Mouse (Mus musculus): ENCODE measurements around the gene Plpp3. TPM values are rescaled to one million over a fixed set of nuclear protein-coding genes. Genes with fewer than 3 reads are reported as not detected.

Plpp3 gene
- polyA plus RNA-seq, 1 experiment from 2014 or later: 107 TPM

GRCm38 (mm10) chr4:105151911-105152690 is 5.0 kb upstream of the Plpp3 start:
- 38% methylated on average over 14 of the region's 14 CpGs for WGBS
- peak; percentile 66 for ATAC-seq (ENCODE audit: low read depth)
- peak; percentile 94 for DNase-seq (ENCODE audit: low spot score)

GRCm38 (mm10) chr4:105153227-105153626 is 3.9 kb upstream of the Plpp3 start:
- ATAC-seq (ENCODE audit: low read depth) (no peak), DNase-seq (ENCODE audit: low spot score) (no peak)
- WGBS: 72% methylated on average over 3 of the region's 3 CpGs
- Histone ChIP-seq H3K36me3 (ENCODE audit: control insufficient read depth, insufficient read depth, low read length) (no peaks in the 10 kb centered on the region), H3K9me3 (ENCODE audit: control insufficient read depth, low read length) (no peaks in the 10 kb centered on the region), H3K4me2 (ENCODE audit: low read depth, low read length) (no peak overlapping the region), H3K4me1 (ENCODE audit: control insufficient read depth, insufficient read depth, low read length) (no peaks in the 10 kb centered on the region), H3K27me3 (replicated peaks; ENCODE audit: control insufficient read depth, insufficient read depth, low read length) (no peaks in the 10 kb centered on the region), H3K4me3 (ENCODE audit: low read depth, low read length) (no peak overlapping the region), H3K27ac (replicated peaks; ENCODE audit: low read depth, low read length) (no peak overlapping the region), H3K9ac (ENCODE audit: low read depth, low read length) (no peak overlapping the region)

More at GRCm38 (mm10) chr4:105151911-105152690, 5.0 kb upstream of the Plpp3 start:
- H3K4me3 ChIP-seq (ENCODE audit: low read depth, low read length): no peak overlapping the region
- no peaks in the 10 kb centered on the region for H3K9me3 ChIP-seq (ENCODE audit: control insufficient read depth, low read length)
- H3K27me3 ChIP-seq (replicated peaks; ENCODE audit: control insufficient read depth, insufficient read depth, low read length): no peaks in the 10 kb centered on the region
- no peaks in the 10 kb centered on the region for H3K4me1 ChIP-seq (ENCODE audit: control insufficient read depth, insufficient read depth, low read length)
- no peaks in the 10 kb centered on the region for H3K36me3 ChIP-seq (ENCODE audit: control insufficient read depth, insufficient read depth, low read length)
- H3K9ac ChIP-seq (ENCODE audit: low read depth, low read length): no peak overlapping the region
- no peak overlapping the region for H3K27ac ChIP-seq (replicated peaks; ENCODE audit: low read depth, low read length)
- H3K4me2 ChIP-seq (ENCODE audit: low read depth, low read length): no peak overlapping the region

GRCm38 (mm10) chr4:105156281-105156680 is 866 bp upstream of the Plpp3 start:
- H3K27ac ChIP-seq (replicated peaks; ENCODE audit: low read depth, low read length): no peak overlapping the region
- no peak overlapping the region for H3K4me2 ChIP-seq (ENCODE audit: low read depth, low read length)
- H3K27me3 ChIP-seq (replicated peaks; ENCODE audit: control insufficient read depth, insufficient read depth, low read length): no peaks in the 10 kb centered on the region
- DNase-seq (ENCODE audit: low spot score) (no peak), ATAC-seq (ENCODE audit: low read depth) (no peak)
- peaks cover 10% of the 10 kb centered on the region for H3K36me3 ChIP-seq (ENCODE audit: control insufficient read depth, insufficient read depth, low read length)
- 80% methylated on average over 6 of the region's 7 CpGs for WGBS
- no peak overlapping the region for H3K4me3 ChIP-seq (ENCODE audit: low read depth, low read length)
- no peak overlapping the region for H3K9ac ChIP-seq (ENCODE audit: low read depth, low read length)
- peaks cover 9% of the 10 kb centered on the region for H3K4me1 ChIP-seq (ENCODE audit: control insufficient read depth, insufficient read depth, low read length)
- H3K9me3 ChIP-seq (ENCODE audit: control insufficient read depth, low read length): no peaks in the 10 kb centered on the region

GRCm38 (mm10) chr4:105156955-105157275 is 232 bp upstream of the Plpp3 start:
- 3% methylated on average over 4 of the region's 4 CpGs for WGBS
- Histone ChIP-seq H3K36me3 (ENCODE audit: control insufficient read depth, insufficient read depth, low read length) (peaks cover 16% of the 10 kb centered on the region), H3K4me3 (ENCODE audit: low read depth, low read length) (peak overlapping the region; percentile 86), H3K27ac (replicated peaks; ENCODE audit: low read depth, low read length) (peak overlapping the region; percentile 98), H3K27me3 (replicated peaks; ENCODE audit: control insufficient read depth, insufficient read depth, low read length) (no peaks in the 10 kb centered on the region), H3K4me1 (ENCODE audit: control insufficient read depth, insufficient read depth, low read length) (peaks cover 13% of the 10 kb centered on the region), H3K4me2 (ENCODE audit: low read depth, low read length) (peak overlapping the region; percentile 73), H3K9me3 (ENCODE audit: control insufficient read depth, low read length) (no peaks in the 10 kb centered on the region), H3K9ac (ENCODE audit: low read depth, low read length) (no peak overlapping the region; the same call in 1 of the 2 replicates)
- ATAC-seq (ENCODE audit: low read depth) (no peak), DNase-seq (ENCODE audit: low spot score) (peak; percentile 98)

GRCm38 (mm10) chr4:105158169-105158555 is 1.0 kb downstream of the Plpp3 start:
- ATAC-seq (ENCODE audit: low read depth) (peak; percentile 53), DNase-seq (ENCODE audit: low spot score) (peak; percentile 88)
- peak overlapping the region; percentile 97 for H3K9ac ChIP-seq (ENCODE audit: low read depth, low read length)
- peaks cover 28% of the 10 kb centered on the region for H3K36me3 ChIP-seq (ENCODE audit: control insufficient read depth, insufficient read depth, low read length)
- no peaks in the 10 kb centered on the region for H3K9me3 ChIP-seq (ENCODE audit: control insufficient read depth, low read length)
- peak overlapping the region; percentile 73 for H3K4me2 ChIP-seq (ENCODE audit: low read depth, low read length)
- under 1% methylated on average over 26 of the region's 26 CpGs for WGBS
- H3K27ac ChIP-seq (replicated peaks; ENCODE audit: low read depth, low read length): peak overlapping the region; percentile 98
- H3K4me1 ChIP-seq (ENCODE audit: control insufficient read depth, insufficient read depth, low read length): peaks cover 14% of the 10 kb centered on the region
- H3K27me3 ChIP-seq (replicated peaks; ENCODE audit: control insufficient read depth, insufficient read depth, low read length): no peaks in the 10 kb centered on the region
- peak overlapping the region; percentile 86 for H3K4me3 ChIP-seq (ENCODE audit: low read depth, low read length)

GRCm38 (mm10) chr4:105158651-105159530 is 1.7 kb downstream of the Plpp3 start:
- peaks cover 22% of the 10 kb centered on the region for H3K4me1 ChIP-seq (ENCODE audit: control insufficient read depth, insufficient read depth, low read length)
- H3K36me3 ChIP-seq (ENCODE audit: control insufficient read depth, insufficient read depth, low read length): peaks cover 33% of the 10 kb centered on the region
- no peak for ATAC-seq (ENCODE audit: low read depth)
- peak overlapping the region; percentile 97 for H3K9ac ChIP-seq (ENCODE audit: low read depth, low read length)
- peak overlapping the region; percentile 86 for H3K4me3 ChIP-seq (ENCODE audit: low read depth, low read length)
- H3K4me2 ChIP-seq (ENCODE audit: low read depth, low read length): peak overlapping the region; percentile 73
- H3K27ac ChIP-seq (replicated peaks; ENCODE audit: low read depth, low read length): peak overlapping the region; percentile 98
- no peaks in the 10 kb centered on the region for H3K9me3 ChIP-seq (ENCODE audit: control insufficient read depth, low read length)
- peak; percentile 76 for DNase-seq (ENCODE audit: low spot score)
- WGBS: under 1% methylated on average over 18 of the region's 18 CpGs
- H3K27me3 ChIP-seq (replicated peaks; ENCODE audit: control insufficient read depth, insufficient read depth, low read length): no peaks in the 10 kb centered on the region

- no peak for ATAC-seq (ENCODE audit: low read depth)
- peak overlapping the region; percentile 97 for H3K9ac ChIP-seq (ENCODE audit: low read depth, low read length)
Observed at GRCm38 (mm10) chr4:105159531-105159870, 2.4 kb downstream of the Plpp3 start.

GRCm38 (mm10) chr4:105160470-105160869 is 3.3 kb downstream of the Plpp3 start:
- peaks cover 27% of the 10 kb centered on the region for H3K4me1 ChIP-seq (ENCODE audit: control insufficient read depth, insufficient read depth, low read length)
- peak overlapping the region; percentile 73 for H3K4me2 ChIP-seq (ENCODE audit: low read depth, low read length)
- ATAC-seq (ENCODE audit: low read depth): no peak
- WGBS: 61% methylated on average over 6 of the region's 6 CpGs
- no peaks in the 10 kb centered on the region for H3K27me3 ChIP-seq (replicated peaks; ENCODE audit: control insufficient read depth, insufficient read depth, low read length)
- no peak for DNase-seq (ENCODE audit: low spot score)
- no peak overlapping the region for H3K27ac ChIP-seq (replicated peaks; ENCODE audit: low read depth, low read length)
- no peaks in the 10 kb centered on the region for H3K9me3 ChIP-seq (ENCODE audit: control insufficient read depth, low read length)
- H3K9ac ChIP-seq (ENCODE audit: low read depth, low read length): peak overlapping the region; percentile 97
- peaks cover 38% of the 10 kb centered on the region for H3K36me3 ChIP-seq (ENCODE audit: control insufficient read depth, insufficient read depth, low read length)
- peak overlapping the region; percentile 86 for H3K4me3 ChIP-seq (ENCODE audit: low read depth, low read length)

More at GRCm38 (mm10) chr4:105159531-105159870, 2.4 kb downstream of the Plpp3 start:
- Histone ChIP-seq H3K27ac (replicated peaks; ENCODE audit: low read depth, low read length) (peak overlapping the region; percentile 98), H3K27me3 (replicated peaks; ENCODE audit: control insufficient read depth, insufficient read depth, low read length) (no peaks in the 10 kb centered on the region), H3K4me2 (ENCODE audit: low read depth, low read length) (peak overlapping the region; percentile 73), H3K4me3 (ENCODE audit: low read depth, low read length) (peak overlapping the region; percentile 86), H3K4me1 (ENCODE audit: control insufficient read depth, insufficient read depth, low read length) (peaks cover 22% of the 10 kb centered on the region), H3K9me3 (ENCODE audit: control insufficient read depth, low read length) (no peaks in the 10 kb centered on the region), H3K36me3 (ENCODE audit: control insufficient read depth, insufficient read depth, low read length) (peaks cover 34% of the 10 kb centered on the region)
- WGBS: 12% methylated on average over 6 of the region's 6 CpGs
- no peak for DNase-seq (ENCODE audit: low spot score)

Measured in embryonic facial prominence, embryonic 14.5 days (tissue).